ENCODE assay signal across 26 mouse cellular contexts in the genomic region with DNA sequence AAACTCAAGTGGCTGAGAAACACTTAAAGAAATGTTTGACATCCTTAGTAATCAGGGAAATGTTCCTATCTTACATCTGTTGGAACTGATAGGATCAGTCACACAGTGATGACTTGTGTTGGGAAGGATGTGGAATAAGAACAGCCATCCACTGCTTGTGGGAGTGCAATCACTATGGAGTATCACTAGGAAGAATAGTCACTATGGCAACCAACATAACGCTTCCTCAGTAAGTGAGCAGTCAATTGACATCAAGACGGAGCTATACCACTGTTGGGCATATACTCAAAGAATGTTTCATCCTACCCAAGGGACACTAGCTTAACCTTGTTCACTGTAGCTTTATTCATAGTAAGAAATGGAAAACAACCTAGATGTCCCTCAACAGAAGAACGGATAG.
"Had no signal": no experiment of that assay in that cellular context is flagged by ENCODE, and none has a peak within 500 bp of the region (broad histone marks: within the 10 kb centered on the region; RNA-seq: fewer than 3 reads in every experiment).

No protein-coding gene starts in this region.

- H3K4me3 ChIP-seq: embryonic facial prominence, embryonic 10.5 days; embryonic facial prominence, embryonic 12.5 days; embryonic facial prominence, embryonic 13.5 days; embryonic facial prominence, embryonic 15.5 days; erythroblast, embryonic 14.5 days; forebrain, embryonic 10.5 days; forebrain, embryonic 13.5 days; forebrain, embryonic 15.5 days; gastrocnemius, adult 2 months; heart, adult 2 months had no signal

- H3K9me3 ChIP-seq: embryonic facial prominence, embryonic 10.5 days; embryonic facial prominence, embryonic 12.5 days; embryonic facial prominence, embryonic 13.5 days; embryonic facial prominence, embryonic 15.5 days; forebrain, embryonic 10.5 days; forebrain, embryonic 13.5 days; forebrain, embryonic 15.5 days had no signal

- H3K36me3 ChIP-seq: embryonic facial prominence, embryonic 10.5 days; embryonic facial prominence, embryonic 12.5 days; embryonic facial prominence, embryonic 13.5 days; embryonic facial prominence, embryonic 15.5 days; forebrain, embryonic 10.5 days; forebrain, embryonic 15.5 days had no signal

- H3K27me3 ChIP-seq: embryonic facial prominence, embryonic 12.5 days; embryonic facial prominence, embryonic 13.5 days; embryonic facial prominence, embryonic 15.5 days; forebrain, embryonic 13.5 days; forebrain, embryonic 15.5 days had no signal

- H3K9ac ChIP-seq: embryonic facial prominence, embryonic 12.5 days; embryonic facial prominence, embryonic 13.5 days; embryonic facial prominence, embryonic 15.5 days; forebrain, embryonic 13.5 days; forebrain, embryonic 15.5 days had no signal

- H3K4me2 ChIP-seq: embryonic facial prominence, embryonic 12.5 days; embryonic facial prominence, embryonic 13.5 days; embryonic facial prominence, embryonic 15.5 days; forebrain, embryonic 13.5 days; forebrain, embryonic 15.5 days had no signal

- H3K4me1 ChIP-seq: embryonic facial prominence, embryonic 10.5 days; embryonic facial prominence, embryonic 12.5 days; embryonic facial prominence, embryonic 13.5 days; embryonic facial prominence, embryonic 15.5 days; forebrain, embryonic 10.5 days; forebrain, embryonic 13.5 days; forebrain, embryonic 15.5 days had no signal

- DNase-seq: cerebellum, adult 2 months; cerebellum, adult 8-10 months; cerebellum, adult 9-10 months; cerebellum, adult 9-11 months; cerebellum, postnatal 10 days; cerebellum, postnatal 14 days; cerebellum, postnatal 25 days; cerebellum, postnatal 36 days; embryo, embryonic 11 days; gastrocnemius, adult 2 months; gastrocnemius, postnatal 10 days; gastrocnemius, postnatal 14 days; gastrocnemius, postnatal 25 days; gastrocnemius, postnatal 36 days; heart, adult 18-20 months; heart, adult 2 months had no signal

- H3K27ac ChIP-seq: embryonic facial prominence, embryonic 10.5 days; embryonic facial prominence, embryonic 12.5 days; embryonic facial prominence, embryonic 13.5 days; embryonic facial prominence, embryonic 15.5 days; forebrain, embryonic 10.5 days; forebrain, embryonic 13.5 days; forebrain, embryonic 15.5 days; gastrocnemius, adult 2 months; heart, adult 2 months had no signal

- ATAC-seq: forebrain, embryonic 13.5 days; forebrain, embryonic 14.5 days; forebrain, embryonic 15.5 days; forebrain, embryonic 16.5 days had no signal
